Mouse (Mus musculus) MEL-GATA-1-ER (cell line): ENCODE results near the gene Lclat1.

Experiments
- DNase-seq: peaks from one replicate; pipeline ENCODE4 v3.0.0-alpha.2; 2012; ENCODE audit warnings: low read depth; ENCODE audit errors: extremely low read depth

The Lclat1 gene

DNA sequence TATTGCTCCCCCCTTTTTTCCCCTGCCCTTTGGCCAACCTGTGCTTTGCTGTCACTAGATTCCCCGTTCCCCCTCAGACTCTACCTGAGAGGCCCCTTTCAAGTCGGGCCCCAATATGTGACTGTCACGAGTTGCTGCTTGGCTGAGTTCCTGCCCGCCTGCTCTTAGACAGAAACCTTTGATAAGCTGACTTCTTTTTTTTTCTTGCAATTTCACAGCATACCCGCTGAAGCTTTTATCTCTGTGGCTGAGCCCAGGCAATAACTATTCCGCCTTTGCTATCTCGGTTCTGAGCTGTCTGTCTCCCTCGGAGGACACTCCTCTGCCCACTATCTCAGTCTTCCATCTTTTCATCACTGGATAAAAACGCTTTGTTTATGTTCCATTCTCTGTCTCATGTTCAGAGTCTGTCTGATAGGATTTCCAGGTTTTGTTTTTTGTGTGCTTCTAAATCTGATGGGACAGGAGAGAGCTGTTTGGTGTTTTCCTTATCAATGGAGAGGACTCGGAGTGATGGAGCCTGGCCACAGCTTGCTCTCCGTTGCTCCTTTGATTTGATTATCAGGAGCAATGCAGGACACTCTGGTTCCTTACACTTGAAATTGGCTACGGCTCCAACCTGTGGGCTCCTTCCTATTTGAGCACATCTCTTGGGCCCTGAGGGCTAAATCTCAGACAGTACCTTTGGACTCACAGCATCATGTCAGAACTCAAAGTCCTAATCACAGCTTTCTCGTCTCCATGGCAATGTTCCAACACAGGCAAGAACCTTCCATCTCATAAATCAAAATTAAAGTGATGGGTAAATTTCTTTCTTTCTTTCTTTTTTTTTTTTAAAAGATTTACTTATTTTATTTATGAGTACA, 20.5 kb upstream of the Lclat1 start:
- peak; percentile 39 for DNase-seq

DNA sequence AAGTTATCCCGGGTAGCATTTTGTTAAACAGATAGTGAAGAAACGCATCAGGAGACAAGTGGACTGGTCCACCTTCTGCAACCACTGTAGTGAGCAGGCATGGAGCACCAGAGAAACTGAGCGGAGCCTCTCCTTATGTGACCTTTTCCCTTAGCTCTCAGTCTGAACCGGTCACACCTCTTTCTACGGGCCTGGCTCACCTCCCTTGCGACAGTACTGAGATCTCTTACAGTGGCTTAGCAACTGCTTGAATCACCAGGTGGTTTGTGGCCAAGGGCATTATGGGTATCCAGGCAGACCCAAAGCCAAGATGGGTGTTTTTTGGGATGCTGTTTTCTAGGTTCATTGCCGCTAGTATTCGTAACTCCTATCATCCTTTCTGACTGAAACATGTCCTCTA, 16.4 kb upstream of the Lclat1 start:
- DNase-seq: no peak

DNA sequence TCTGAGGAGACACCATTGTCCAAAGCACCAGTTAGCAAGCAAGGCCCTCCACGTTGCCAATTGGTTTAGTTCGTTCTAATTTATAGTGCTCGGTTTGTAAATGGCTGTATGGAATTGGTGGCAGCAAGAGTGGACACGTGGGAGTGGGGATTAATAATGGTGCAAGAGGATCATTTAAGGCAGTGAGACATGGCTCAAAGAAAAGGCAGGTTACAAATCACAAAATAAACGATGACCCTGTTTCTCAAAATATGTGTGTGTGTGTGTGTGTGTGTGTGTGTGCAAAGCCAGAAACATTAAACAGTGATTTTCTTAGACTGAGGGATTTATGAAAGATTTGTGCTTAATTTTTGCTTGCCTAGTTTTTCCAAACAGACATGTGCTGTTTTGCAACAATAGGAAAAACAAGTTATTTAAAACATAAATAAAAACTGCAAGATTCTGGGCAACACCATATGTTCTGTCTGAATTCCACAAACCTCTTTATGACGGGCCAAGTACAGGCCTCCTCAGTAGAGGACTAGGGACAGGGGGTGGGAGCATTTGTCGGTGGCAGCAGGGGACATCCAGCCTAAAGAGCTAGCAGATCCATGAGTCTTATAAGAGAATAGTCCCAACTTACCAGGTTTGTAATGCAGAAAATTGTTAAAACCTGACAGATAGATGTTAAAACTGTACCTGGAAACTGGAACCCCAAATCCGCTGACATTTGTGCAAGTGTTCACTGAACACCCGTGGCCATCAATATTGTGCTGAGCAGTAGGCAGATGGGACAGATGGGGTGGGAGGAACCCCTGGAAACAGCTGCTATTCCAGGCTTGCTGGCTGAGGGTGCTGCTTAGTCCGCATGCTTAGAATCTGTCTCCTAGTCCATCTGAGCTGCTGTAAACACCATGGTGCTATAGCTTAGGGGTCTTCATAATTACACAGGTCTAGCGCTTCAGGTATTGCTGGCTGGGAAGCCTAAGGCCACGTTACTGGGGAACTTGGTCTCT, 15.4 kb upstream of the Lclat1 start:
- no peak for DNase-seq

DNA sequence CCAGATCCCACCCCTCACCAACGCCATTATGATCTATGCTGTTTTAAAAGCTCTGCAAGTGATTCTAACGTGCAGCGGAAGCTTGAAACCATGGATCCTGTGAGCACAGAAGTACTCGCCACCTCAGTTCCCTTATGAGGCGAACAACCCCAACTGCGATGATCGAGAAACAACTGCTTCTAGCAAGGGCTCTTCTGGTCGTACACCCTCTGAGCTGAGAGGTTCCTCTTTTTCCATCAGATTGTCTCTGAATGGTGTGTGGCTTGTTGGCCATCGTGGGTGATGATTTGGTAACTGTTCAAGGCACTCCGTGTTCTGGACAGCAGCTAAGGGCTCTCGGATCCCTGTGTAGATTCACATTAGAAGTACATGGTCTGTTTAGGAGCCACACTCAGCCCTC, 12.7 kb upstream of the Lclat1 start:
- DNase-seq: peak; percentile 79

DNA sequence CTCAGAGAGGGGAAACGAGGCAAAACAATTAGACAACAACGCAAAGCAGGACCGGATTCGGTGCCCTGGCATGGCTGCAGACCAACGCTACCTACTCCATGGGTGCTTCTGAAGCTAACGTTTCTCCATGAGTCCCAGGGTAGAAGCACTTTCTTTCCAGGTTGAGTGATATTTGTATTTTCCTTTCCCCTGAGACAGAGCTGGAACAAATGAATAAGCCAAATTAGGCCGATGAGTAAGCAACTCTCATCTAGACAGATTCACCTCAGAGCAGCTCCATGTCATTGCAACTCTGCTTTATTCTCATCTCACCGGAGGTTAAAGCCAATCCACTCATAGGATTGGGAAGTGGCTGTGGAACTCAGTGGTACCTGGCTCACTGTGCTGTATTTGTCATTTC, 12.2 kb upstream of the Lclat1 start:
- no peak for DNase-seq

DNA sequence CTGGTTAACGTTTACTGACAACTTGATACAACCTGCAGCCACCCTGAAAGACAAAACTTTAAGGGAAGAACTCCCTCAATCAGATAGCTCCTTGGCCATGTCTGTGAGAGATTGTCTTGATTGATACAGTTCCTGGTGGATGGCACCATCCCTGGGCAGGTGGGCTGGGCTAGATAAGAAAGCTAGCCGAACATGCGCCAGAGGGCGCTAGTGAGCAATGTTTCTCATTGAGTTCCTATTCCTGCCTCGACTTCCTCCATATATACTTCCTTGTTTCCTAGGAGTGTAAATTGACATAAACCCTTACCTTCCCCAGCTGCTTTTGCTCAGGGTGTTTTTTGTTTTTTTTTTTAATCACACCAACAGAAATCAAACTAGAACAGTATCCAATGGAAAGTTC, 11.3 kb upstream of the Lclat1 start:
- DNase-seq: peak; percentile 57

DNA sequence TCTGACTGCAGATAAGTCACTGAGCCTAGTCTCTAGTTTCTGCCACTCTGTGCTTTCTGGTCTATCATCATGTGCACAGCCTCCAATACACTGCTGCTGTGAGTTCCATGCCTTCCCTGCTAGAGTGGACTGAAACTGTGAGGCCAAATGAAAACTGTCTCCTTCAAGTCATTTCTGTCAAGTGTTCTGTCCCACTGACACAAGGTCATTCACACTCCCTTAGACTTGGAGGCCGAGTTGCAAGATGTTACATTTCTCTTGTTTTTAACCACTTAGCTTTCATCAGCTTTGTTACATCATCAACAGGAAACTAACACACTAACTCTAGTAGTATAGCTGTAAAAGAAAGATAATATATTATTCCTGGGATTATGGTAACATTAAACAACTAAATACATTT, 9.1 kb upstream of the Lclat1 start:
- no peak for DNase-seq

DNA sequence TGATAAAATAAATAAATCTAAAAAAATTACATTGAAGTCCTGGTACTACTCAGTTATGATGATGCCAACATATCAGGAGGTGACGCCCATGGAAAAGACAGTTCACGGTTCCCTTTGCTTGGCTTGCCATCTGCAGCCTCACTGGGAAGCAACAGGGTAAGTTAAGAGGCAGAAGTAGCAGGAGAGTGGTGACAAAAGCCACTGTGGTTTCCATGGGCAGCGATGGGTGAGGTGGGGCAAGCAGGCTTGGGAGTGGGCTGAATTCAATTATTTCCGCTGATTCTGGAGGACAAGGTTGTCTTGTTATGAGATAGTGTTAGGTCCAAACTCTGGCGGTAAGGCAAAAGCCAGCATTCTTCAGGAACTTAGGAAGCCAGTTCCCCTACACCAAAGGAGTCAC, 7.4 kb upstream of the Lclat1 start:
- no peak for DNase-seq

DNA sequence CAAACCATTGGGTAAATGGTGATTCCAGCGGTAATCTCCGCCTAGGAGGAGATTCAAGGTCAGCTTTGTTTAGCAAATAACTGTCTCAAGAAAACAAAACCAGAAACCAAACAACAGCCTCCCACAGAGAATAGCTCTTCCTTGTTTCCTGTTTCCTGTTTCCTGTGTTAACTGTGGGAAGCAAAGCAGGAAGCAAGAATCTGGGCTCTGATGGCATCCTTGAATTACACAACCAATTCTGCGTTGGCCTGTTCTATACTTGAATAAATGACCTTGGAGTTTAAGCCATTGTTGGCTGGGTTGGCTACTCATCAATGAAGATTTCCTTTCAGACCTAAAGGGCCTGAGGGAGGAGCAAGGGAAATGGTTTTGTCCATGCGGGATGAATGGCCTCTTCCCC, 5.2 kb upstream of the Lclat1 start:
- DNase-seq: no peak

DNA sequence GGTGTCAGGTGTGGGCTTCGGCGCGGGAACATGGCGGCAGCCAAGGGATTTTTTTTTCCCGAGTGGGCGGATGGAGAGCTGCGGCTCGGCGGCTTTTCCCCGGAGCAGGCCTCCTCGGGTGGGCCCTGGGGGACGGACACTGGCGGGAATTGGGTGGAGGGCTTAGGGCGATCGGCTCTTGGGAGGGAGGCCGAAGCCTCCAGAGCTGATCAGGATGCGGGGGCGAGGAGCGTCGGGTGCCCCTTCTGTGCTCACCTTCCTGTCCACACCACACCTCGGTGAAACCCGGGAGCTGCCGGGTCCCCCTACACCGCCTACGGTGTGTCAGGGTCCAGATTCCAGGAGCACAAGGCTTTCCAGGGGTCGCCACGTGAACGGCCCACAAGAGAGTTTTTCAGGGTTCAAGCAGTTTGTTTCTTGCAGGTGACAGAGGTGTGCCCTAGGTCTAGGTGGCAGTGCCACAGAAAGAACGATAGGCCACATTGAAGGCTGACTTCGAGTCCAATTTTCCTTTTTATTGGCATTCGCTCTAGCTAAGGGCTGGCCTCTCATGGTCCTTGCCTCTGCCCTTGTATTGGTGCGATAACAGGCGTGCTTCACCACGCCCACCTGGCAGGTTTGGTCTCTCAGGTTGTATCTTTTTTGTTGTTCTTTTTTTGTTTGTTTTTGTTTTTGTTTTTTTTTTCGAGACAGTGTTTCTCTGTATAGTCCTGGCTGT, 544 bp downstream of the Lclat1 start:
- no peak for DNase-seq

DNA sequence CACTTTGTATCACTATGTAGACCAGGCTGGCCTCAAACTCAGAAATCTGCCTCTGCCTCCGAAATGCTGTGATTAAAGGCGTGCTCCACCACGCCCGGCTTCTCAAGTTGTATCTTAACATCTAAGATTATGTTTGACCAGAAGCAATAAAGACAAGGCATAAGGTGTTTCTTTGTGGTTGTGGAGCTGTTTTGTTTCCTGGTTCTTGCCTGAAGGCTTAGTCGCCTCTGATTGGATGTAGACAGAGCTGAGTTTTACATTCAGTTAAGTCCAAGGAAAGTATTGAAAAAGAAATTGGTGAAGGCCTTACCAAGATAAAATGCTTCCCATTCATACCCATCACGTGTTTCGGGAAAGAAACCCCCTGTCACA, 1.1 kb downstream of the Lclat1 start:
- no peak for DNase-seq

DNA sequence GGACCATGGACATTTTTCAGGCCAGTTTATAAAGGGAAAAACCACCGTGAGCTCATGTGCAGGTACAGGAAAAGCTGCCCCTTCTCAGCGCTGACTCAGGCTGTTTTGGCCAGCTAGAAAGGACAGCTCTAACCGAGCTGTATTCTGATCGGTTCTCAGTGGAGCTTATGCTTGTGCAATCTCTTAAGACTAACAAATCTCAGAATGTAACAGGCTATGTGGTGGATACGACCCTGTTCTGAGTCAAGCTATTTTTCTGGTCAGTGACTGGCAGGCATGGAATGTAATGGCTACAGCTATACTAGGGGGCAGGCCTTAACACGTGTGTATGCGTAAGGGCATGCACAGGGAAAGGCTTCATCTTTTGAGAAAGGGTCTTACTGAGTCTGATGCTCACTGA, 4.3 kb downstream of the Lclat1 start:
- no peak for DNase-seq

DNA sequence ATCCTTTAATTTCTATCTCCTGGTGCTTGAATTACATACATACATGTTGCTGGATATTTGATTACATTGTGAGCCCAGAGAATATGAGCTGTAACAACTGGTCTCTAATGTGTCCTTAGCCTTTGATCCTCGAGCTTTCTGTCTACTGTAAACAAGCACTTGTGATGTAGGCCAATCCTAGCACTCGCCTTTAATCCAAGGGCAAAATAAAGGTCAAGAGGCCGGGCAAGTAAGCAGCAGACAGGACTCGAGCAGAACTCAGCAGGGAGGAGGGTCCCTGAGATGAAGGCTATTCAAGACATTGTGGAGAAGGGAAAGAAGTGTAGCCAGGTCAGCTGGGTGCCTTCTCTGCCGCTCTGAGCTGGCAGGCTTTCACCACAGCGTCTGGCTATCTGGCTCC, 4.8 kb downstream of the Lclat1 start:
- no peak for DNase-seq

DNA sequence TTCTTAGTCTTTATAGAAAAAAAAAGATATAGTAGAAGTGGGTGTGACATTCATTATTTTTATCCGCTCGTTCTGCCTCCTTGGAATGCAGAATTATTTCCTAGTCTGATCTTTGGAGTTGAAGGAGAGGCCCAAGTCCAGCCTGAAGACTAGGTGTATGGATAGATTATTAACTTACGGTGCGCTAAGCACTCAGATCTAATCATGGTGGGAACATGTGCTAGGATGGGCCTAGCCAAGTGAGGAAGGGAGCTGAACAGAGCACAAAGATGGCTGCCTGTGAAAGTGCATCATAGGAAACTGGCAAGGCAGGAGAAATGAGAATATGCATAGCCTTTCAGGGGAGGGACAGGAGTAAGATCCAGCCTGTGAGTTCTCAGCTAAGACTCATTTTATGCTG, 5.4 kb downstream of the Lclat1 start:
- no peak for DNase-seq

DNA sequence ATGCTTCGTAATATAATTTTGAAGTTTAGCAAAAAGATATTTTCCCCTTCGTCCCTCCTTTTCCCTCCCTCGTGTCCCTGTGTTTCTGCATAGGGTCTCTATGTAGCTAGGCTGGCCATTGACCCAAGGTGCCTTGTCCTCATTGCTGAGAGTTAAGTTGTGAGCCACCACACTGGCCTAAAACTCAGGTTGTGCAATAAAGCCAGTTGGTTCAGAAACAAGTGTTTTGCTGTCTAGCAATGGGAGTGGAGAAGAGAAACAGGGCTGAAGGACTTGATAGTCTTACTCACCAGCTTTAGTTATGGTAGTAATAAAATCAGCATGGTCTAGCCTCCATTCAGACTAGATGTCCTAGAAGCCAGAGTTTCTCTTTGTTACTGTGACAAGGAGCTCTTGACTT, 10.3 kb downstream of the Lclat1 start:
- DNase-seq: no peak

DNA sequence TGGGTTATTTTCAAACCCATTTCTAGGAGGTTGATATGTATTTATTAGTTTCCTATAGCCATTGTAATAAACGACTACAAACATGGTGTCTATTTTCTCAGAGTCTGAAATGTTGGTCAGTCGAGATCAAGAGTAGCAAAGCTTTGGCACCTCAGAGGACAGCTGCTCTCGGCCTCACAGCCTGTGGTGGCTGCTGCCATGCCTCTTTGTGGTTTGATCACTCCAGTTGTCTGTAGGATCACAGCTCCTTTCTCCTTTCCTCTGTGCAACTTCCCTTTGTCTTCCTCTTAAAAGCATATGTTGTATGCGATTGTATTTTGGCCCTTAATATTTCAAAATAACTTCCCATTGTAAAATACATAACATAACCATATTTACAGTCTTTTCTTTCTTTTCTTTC, 10.9 kb downstream of the Lclat1 start:
- DNase-seq: no peak

DNA sequence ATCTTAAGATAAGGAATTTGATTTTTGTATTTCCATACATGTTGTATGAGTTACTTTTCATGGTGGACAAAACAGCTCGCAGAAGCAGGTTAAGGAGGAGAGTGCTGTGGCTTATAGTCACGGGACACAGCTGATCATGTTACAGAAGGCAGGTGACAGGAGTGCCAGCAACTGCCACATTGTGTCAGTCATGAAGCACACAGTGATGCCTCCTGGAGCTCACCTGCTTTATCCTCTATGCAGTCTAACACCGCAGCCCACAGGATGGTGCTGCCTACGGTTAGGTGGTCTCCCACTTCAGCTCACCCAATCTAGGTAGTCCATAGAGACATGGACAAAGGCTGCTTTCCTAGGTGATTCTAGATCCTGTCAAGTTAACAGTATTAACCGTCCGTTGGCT, 11.4 kb downstream of the Lclat1 start:
- DNase-seq: no peak

DNA sequence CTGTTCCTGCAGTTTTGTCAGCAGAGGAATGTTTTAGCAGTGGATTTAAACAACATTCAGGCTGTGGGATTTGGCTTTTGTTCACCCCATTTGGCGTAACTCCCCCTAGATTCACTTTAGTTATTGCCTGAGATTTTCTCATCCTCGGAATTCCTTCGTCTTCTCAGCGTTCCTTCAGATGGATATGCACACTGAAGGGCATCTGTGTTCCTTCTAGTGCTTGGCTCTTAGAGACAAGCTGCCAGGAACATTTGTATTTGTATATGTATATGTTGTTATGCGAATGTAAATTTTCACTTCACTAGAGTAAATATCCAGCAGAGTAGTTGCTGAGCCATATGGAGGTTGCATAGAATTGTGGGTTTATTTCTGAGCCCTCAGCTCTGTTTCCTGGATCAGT, 12.8 kb downstream of the Lclat1 start:
- DNase-seq: no peak

DNA sequence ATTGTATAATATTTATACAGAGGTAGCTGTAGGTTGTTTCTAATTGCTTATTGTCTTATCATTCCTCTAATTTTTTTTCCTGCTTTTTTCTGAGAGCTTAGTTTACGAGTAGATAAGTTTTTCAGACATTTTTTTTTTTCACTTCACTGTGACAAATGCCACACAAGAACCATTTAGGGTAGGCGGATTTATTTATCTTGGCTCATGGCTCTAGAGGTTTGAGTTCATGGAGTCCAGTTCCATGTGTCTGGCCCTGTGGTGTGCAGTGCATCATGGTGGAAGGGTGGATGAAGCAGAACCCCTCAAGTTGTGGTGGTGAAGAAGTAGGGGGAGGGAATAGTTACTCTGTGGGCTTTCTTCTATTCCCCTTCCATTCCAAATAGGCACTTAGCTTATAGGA, 13.9 kb downstream of the Lclat1 start:
- no peak for DNase-seq

DNA sequence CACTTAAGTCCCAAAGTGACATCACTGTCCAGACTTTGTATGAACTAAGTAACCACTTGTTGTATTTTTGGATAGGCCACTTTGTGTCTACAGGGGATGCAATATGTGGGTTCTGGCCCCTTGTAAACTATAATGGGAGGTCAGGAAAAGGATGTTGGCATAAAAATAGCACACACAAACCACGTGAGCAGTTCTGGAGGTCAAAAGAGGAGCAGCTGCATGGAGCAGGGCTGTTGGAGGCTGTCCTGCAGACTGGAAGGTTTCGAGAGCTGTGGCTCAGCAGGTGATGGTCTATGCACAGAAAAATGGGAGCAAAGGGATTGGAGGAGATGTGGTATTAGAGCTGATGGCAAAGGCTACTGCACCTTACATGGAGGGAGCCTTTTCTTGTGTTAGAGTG, 18.6 kb downstream of the Lclat1 start:
- DNase-seq: no peak

DNA sequence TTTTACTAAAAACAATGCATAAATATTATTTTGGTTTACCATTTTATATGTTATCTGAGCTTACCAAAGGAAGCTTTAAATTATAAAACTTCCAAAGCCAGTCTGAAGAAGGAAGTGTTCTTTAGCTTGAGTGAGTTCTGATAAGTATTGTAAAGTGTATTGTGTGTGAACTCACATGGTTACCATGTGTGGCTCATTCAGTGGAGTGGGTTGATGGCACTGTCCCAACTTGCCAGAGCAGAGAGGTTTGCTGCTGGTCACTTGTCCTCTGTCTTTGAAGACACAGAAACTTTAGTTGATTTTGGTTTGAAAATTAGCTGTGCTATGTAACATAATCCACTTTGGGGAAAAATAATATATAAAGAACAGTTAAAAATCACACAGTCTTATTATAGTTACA, 19.1 kb downstream of the Lclat1 start:
- no peak for DNase-seq
